Mouse (Mus musculus) forebrain, embryonic 11.5 days (tissue): Measurements from ENCODE around the gene Lrrc4. TPM values are rescaled to one million over a fixed set of nuclear protein-coding genes. Genes with fewer than 3 reads are reported as not detected.

Experiments used
- ATAC-seq: fragments of 200-750 bp; cut with Nextera tagmentation; replicated peaks from 2 replicates; pipeline ENCODE4 v1.8.0; 2017; ENCODE audit warnings: moderate TSS enrichment; ENCODE audit not compliant: low FRiP score
- DNase-seq: peaks from one replicate; pipeline ENCODE4 v3.0.0-alpha.2; 2017; ENCODE audit warnings: low spot score
- H3K27ac ChIP-seq: fragments of 300-500 bp; sonication (generic); 2 replicates; pipeline ENCODE4 v1.5.1; 2014; ENCODE audit warnings: low read depth, low read length
- H3K27me3 ChIP-seq: fragments of 300-500 bp; sonication (generic); 2 replicates; pipeline ENCODE4 v1.6.1; 2014; ENCODE audit warnings: mild to moderate bottlenecking, low read length, mixed read lengths; ENCODE audit not compliant: control insufficient read depth, insufficient read depth
- H3K36me3 ChIP-seq: fragments of 300-500 bp; sonication (generic); 2 replicates; pipeline ENCODE4 v1.6.1; 2014; ENCODE audit warnings: mild to moderate bottlenecking, low read length, moderate library complexity, mixed read lengths; ENCODE audit not compliant: control insufficient read depth, insufficient read depth
- H3K4me1 ChIP-seq: fragments of 300-500 bp; sonication (generic); replicated peaks from 2 replicates; pipeline ENCODE4 v1.6.1; 2014; ENCODE audit warnings: low read length, mixed read lengths; ENCODE audit not compliant: control insufficient read depth, insufficient read depth
- H3K4me2 ChIP-seq: fragments of 300-500 bp; sonication (generic); 2 replicates; pipeline ENCODE4 v1.6.1; 2014; ENCODE audit warnings: low read depth, mild to moderate bottlenecking, low read length, moderate library complexity, mixed read lengths; ENCODE audit not compliant: severe bottlenecking
- H3K4me3 ChIP-seq: fragments of 300-500 bp; sonication (generic); 2 replicates; pipeline ENCODE4 v1.5.1; 2014; ENCODE audit warnings: low read depth, low read length
- H3K9ac ChIP-seq: fragments of 300-500 bp; sonication (generic); 2 replicates; pipeline ENCODE4 v1.6.1; 2014; ENCODE audit warnings: low read length
- H3K9me3 ChIP-seq: fragments of 300-500 bp; sonication (generic); 2 replicates; pipeline ENCODE4 v1.6.1; 2016; ENCODE audit warnings: low read length, mixed read lengths; ENCODE audit not compliant: control insufficient read depth
- WGBS: fragments of 180-500 bp; shearing (Covaris S2); extraction: QIAGEN DNeasy Blood & Tissue Kit; methylation state at CpG from one replicate; pipeline ENCODE4 v1.1.7; 2014; 5-methylcytosine and 5-hydroxymethylcytosine counted together
- polyA plus RNA-seq: library from polyadenylated mRNA; unstranded; fragments of >200 nt; fragmentation: Nextera tagmentation; extraction: Ambion mirVana; gene quantifications from 2 replicates; pipeline ENCODE4 v1.2.1, GENCODE M21; 2014

Gene Lrrc4
- polyA plus RNA-seq, 1 experiment from 2014 or later = 3.6 TPM

DNA sequence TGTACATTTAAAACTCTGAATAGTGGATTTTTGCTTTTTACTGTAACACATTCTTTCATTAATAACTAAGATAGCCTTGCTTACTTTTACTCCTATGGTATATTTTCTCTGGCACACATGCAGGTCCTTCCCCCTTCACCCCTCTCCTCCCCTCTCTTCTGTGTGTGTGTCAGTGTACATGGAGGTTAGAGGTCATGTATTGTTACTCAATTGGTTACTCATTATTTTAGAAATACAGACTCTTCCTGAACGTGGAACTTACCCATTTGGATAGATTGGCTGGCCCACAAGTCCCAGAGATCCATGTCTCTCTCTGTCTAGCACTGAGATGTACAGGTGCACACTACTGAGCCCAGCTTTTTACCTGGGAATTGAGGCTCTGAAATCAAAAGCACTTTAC, 196.5 kb downstream of the Lrrc4 start:
- Histone ChIP-seq H3K27me3 (no peaks in the 10 kb centered on the region), H3K9ac (no peak overlapping the region), H3K27ac (no peak overlapping the region), H3K4me2 (no peak overlapping the region), H3K9me3 (no peaks in the 10 kb centered on the region), H3K36me3 (no peaks in the 10 kb centered on the region), H3K4me3 (no peak overlapping the region), H3K4me1 (peaks cover 9% of the 10 kb centered on the region; the same call in 1 of the 2 replicates)
- WGBS = 68% methylated on average over 1 of the region's 1 CpGs
- DNase-seq = no peak
- ATAC-seq = no peak

DNA sequence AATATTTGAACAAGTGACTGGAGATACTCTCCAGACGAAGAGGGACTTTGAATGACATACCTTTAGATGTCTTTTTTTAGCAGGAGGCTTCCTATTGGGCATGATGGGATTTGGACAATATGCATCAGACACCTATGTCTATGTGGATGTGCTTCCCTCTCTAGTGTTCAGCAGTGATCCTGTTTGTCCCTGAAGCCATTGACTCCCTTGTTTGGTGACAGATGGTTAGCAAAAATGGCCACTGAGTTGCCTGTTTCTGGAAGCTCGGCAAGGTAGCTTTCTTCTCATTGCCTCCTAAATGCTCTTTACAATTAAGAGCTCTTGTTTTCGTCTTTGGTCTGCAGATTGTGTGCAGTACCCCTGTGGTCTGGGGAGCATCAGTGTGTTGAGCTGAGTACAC, 197.9 kb downstream of the Lrrc4 start:
- peaks cover 10% of the 10 kb centered on the region; the same call in 1 of the 2 replicates for H3K4me1 ChIP-seq
- no peak overlapping the region for H3K4me3 ChIP-seq
- DNase-seq = no peak
- no peak overlapping the region for H3K27ac ChIP-seq
- no peak overlapping the region for H3K4me2 ChIP-seq
- no peak overlapping the region for H3K9ac ChIP-seq
- no peaks in the 10 kb centered on the region for H3K9me3 ChIP-seq
- ATAC-seq = no peak
- no peaks in the 10 kb centered on the region for H3K36me3 ChIP-seq
- WGBS = 66% methylated on average over 3 of the region's 3 CpGs
- no peaks in the 10 kb centered on the region for H3K27me3 ChIP-seq

DNA sequence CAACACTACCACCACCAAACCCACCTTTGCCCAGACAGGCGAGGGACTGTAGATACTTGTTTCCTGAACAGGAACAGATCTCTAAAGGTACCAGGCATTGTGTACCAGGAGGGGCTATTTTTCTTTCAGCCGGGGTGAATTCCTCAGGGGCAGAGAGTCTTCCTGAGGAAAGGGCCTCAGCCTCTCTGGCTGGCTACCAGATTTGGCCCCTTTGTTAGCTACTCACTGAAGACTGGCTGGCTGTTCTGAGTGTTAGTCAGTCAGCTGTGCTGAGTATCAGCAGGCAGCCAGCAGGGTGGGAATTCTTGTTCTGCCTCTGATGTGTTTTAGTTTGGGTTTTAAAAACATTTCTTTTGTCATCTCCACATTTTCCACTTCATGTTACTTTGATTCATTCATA, 198.4 kb downstream of the Lrrc4 start:
- no peak overlapping the region for H3K9ac ChIP-seq
- no peaks in the 10 kb centered on the region for H3K27me3 ChIP-seq
- H3K4me3 ChIP-seq = no peak overlapping the region
- H3K36me3 ChIP-seq = no peaks in the 10 kb centered on the region
- no peak overlapping the region for H3K4me2 ChIP-seq
- WGBS = 34% methylated on average over 2 of the region's 2 CpGs
- H3K27ac ChIP-seq = 0 out of 2 replicates have a peak overlapping the region, but pooled peaks have one; percentile 53
- H3K9me3 ChIP-seq = no peaks in the 10 kb centered on the region
- peaks cover 10% of the 10 kb centered on the region; the same call in 1 of the 2 replicates for H3K4me1 ChIP-seq
- no peak for DNase-seq
- peak; percentile 65 for ATAC-seq

DNA sequence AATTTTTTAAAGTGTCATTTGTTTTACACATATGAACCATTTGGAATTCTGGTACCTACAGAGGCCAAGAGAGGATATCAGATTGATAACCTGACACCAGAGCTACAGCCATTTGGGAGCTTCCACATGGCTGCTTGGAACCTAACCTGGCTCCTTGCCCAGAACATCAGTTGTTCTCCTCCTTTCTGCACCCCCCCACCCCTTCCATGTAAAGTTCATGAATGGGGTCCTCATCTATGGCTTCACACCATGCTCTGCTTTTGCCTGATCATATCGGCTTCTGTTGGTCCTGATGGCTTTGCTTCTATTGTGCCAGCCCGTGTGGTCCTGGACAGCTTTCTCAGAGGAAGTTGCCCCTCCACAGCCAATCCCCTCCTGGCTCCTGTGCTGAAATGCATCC, 200.6 kb downstream of the Lrrc4 start:
- H3K27me3 ChIP-seq = no peaks in the 10 kb centered on the region
- H3K36me3 ChIP-seq = no peaks in the 10 kb centered on the region
- H3K4me1 ChIP-seq = peaks cover 10% of the 10 kb centered on the region; the same call in 1 of the 2 replicates
- 89% methylated on average over 2 of the region's 2 CpGs for WGBS
- H3K4me3 ChIP-seq = no peak overlapping the region
- no peak overlapping the region for H3K9ac ChIP-seq
- H3K4me2 ChIP-seq = no peak overlapping the region
- DNase-seq (no peak), ATAC-seq (no peak)
- H3K9me3 ChIP-seq = no peaks in the 10 kb centered on the region
- no peak overlapping the region for H3K27ac ChIP-seq

DNA sequence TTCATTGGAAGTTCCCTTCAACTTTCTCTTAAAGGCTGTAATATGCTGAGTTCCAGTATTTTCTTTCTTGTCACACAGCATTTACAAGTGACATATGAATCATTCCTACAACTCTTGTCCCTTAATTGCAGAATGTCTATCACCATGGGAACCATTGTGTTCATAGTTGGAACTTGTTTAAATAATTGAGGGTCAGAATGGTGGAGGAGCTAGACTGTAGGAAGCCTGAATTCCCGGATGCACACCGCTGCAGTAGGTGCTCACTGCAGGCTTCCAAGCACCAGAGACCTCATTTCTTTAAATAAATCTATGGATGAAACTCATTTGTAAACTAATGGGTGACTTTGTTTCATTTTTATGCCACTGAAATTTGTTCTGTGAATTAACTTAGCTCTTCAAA, 201.7 kb downstream of the Lrrc4 start:
- Histone ChIP-seq H3K4me3 (no peak overlapping the region), H3K4me1 (peaks cover 10% of the 10 kb centered on the region; the same call in 1 of the 2 replicates), H3K9me3 (no peaks in the 10 kb centered on the region), H3K36me3 (no peaks in the 10 kb centered on the region), H3K27me3 (no peaks in the 10 kb centered on the region), H3K9ac (no peak overlapping the region), H3K4me2 (no peak overlapping the region), H3K27ac (no peak overlapping the region)
- ATAC-seq (peak; percentile 62; the same call in 1 of the 2 replicates), DNase-seq (no peak)
- 40% methylated on average over 2 of the region's 2 CpGs for WGBS

DNA sequence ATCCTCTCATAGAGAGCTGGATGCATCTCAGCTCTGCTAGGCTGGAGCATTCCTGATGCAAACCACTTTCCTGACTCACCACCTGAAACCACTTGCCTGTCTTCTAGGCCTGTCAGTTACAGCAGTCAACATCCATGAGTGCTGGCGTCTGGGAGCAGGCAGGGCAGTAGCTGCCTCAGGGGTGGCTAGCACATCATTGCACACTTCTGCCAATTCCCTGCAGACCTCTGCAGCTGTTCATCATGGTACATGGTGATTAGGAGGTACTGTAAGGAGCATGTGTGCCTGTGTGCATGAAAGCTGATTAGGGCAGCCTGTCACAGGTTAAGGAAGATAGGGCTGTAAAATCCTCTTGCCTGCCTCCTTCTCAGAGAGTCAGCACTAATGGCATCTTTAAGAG, 203.1 kb downstream of the Lrrc4 start:
- ATAC-seq (peak; percentile 55), DNase-seq (no peak)
- Histone ChIP-seq H3K27ac (no peak overlapping the region), H3K36me3 (no peaks in the 10 kb centered on the region), H3K9ac (no peak overlapping the region), H3K27me3 (no peaks in the 10 kb centered on the region), H3K4me3 (no peak overlapping the region), H3K4me2 (no peak overlapping the region), H3K9me3 (no peaks in the 10 kb centered on the region), H3K4me1 (peaks cover 8% of the 10 kb centered on the region; the same call in 1 of the 2 replicates)
- WGBS = 63% methylated on average over 1 of the region's 1 CpGs

DNA sequence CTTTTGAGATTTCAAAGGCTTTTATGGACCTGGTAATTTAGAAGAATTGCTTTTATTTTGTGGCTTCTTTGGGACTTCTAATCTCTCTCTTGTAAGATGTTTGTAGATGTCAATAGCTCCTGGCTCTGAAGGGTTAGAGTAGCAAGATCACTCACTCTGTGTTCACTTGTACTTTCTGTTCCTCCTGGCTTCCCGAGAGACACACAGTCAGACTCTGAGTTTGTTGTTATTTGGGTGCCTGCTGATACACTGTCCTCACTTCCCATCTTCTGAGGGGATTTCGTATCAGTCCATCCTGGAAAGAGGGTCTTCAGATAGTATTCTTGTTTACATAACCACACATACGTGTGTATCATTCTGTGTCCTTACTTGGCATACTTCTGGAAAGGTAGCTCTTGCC, 208.6 kb downstream of the Lrrc4 start:
- Histone ChIP-seq H3K27me3 (no peaks in the 10 kb centered on the region), H3K4me1 (peaks cover 12% of the 10 kb centered on the region; the same call in 1 of the 2 replicates), H3K9me3 (no peaks in the 10 kb centered on the region), H3K4me2 (no peak overlapping the region), H3K27ac (no peak overlapping the region), H3K4me3 (no peak overlapping the region), H3K9ac (no peak overlapping the region), H3K36me3 (no peaks in the 10 kb centered on the region)
- 88% methylated on average over 3 of the region's 3 CpGs for WGBS
- DNase-seq = no peak
- ATAC-seq = no peak

DNA sequence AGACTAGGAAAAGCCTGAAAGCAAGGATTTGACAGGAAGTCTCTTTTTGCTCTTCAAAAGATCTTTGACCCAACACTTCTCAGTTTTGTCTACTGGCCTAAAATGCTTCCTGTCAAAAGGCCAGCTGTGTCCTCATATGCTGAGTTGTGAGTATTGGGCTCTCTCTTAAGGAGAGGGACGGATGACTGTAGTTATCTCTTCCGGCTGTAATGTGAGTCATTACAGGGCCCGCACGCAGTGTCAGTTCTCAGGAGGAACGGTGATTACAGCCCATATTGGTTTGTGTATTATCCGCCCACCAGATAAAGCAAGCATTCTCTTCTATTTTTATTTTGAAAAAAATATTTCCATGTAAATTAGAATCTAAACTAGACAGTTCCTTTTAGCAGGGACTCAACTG, 209.0 kb downstream of the Lrrc4 start:
- DNase-seq (no peak), ATAC-seq (no peak)
- H3K27me3 ChIP-seq = no peaks in the 10 kb centered on the region
- H3K4me3 ChIP-seq = no peak overlapping the region
- H3K27ac ChIP-seq = no peak overlapping the region
- 86% methylated on average over 6 of the region's 6 CpGs for WGBS
- peaks cover 12% of the 10 kb centered on the region; the same call in 1 of the 2 replicates for H3K4me1 ChIP-seq
- H3K9me3 ChIP-seq = no peaks in the 10 kb centered on the region
- no peaks in the 10 kb centered on the region for H3K36me3 ChIP-seq
- no peak overlapping the region for H3K9ac ChIP-seq
- no peak overlapping the region for H3K4me2 ChIP-seq

DNA sequence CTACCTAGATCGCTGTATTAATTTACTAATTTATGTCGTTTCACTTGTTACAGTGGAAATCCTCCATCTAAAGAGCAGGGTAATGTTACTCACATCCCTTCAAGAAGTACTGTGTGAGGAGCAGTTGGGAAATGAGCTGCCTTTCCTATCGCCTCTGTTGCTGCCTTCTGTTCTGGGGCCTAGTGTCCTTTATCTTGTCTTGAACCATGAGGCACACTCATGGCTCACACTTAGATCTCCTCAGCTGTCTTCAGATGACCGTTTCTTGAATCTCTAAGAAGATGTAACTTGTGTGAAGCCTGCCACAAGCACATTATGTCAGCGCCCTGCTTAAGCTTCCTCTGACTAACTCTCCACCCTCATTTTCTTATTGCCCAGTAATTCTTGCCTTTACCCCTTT, 209.6 kb downstream of the Lrrc4 start:
- H3K4me1 ChIP-seq = peaks cover 12% of the 10 kb centered on the region; the same call in 1 of the 2 replicates
- 88% methylated on average over 5 of the region's 5 CpGs for WGBS
- H3K9ac ChIP-seq = no peak overlapping the region
- no peak overlapping the region for H3K4me2 ChIP-seq
- H3K27ac ChIP-seq = no peak overlapping the region
- no peaks in the 10 kb centered on the region for H3K9me3 ChIP-seq
- H3K36me3 ChIP-seq = no peaks in the 10 kb centered on the region
- DNase-seq (no peak), ATAC-seq (no peak)
- H3K4me3 ChIP-seq = no peak overlapping the region
- H3K27me3 ChIP-seq = no peaks in the 10 kb centered on the region
